10 mouse cellular contexts compared by ENCODE assay signal in genomic region chrX:11550164-11550851, GRCm38 (mm10).
DNase-seq lines count a peak whose midpoint lies in the region; ATAC-seq lines count a peak whose summit lies in the region.
"Had no signal": no experiment of that assay in that cellular context is flagged by ENCODE, and none has a peak within 500 bp of the region (broad histone marks: within the 10 kb centered on the region; RNA-seq: fewer than 3 reads in every experiment).

No protein-coding gene starts in this region.

- no peak overlapping the region for H3K27ac ChIP-seq in heart, embryonic 12.5 days (ENCODE audit: poor library complexity, severe bottlenecking)
- H3K27ac ChIP-seq in hindbrain, embryonic 16.5 days (ENCODE audit: low read depth, low read length) = no peak overlapping the region

- WGBS in heart, embryonic 12.5 days = 12% methylated on average over 12 of the region's 12 CpGs
- 30% methylated on average over 12 of the region's 12 CpGs for WGBS in hindbrain, embryonic 16.5 days

- H3K36me3 ChIP-seq in heart, embryonic 12.5 days = no peaks in the 10 kb centered on the region
- H3K36me3 ChIP-seq in hindbrain, embryonic 16.5 days (ENCODE audit: control insufficient read depth, insufficient read depth, low read length) = no peaks in the 10 kb centered on the region

- 0 out of 2 replicates have a peak, but pooled peaks cover 5% of the 10 kb centered on the region for H3K4me1 ChIP-seq in heart, embryonic 12.5 days (replicated peaks)
- peaks cover 8% of the 10 kb centered on the region for H3K4me1 ChIP-seq in hindbrain, embryonic 16.5 days (ENCODE audit: control insufficient read depth, insufficient read depth, low read depth, low read length)

- no peak overlapping the region for H3K9ac ChIP-seq in heart, embryonic 12.5 days
- H3K9ac ChIP-seq in hindbrain, embryonic 16.5 days (ENCODE audit: low read depth, low read length) = no peak overlapping the region

- peak overlapping the region; percentile 45 for H3K4me2 ChIP-seq in heart, embryonic 12.5 days
- no peak overlapping the region for H3K4me2 ChIP-seq in hindbrain, embryonic 16.5 days (ENCODE audit: low read length)

- peaks cover 44% of the 10 kb centered on the region for H3K27me3 ChIP-seq in heart, embryonic 12.5 days (replicated peaks)
- peaks cover 3% of the 10 kb centered on the region for H3K27me3 ChIP-seq in hindbrain, embryonic 16.5 days (replicated peaks; ENCODE audit: control insufficient read depth, insufficient read depth, low read length)

- H3K4me3 ChIP-seq in heart, embryonic 12.5 days = no peak overlapping the region
- no peak overlapping the region for H3K4me3 ChIP-seq in hindbrain, embryonic 16.5 days (ENCODE audit: low read length)
- H3K4me3 ChIP-seq: myocyte had no signal

- DNase-seq in heart, adult 8-10 months (ENCODE audit: low spot score) = no peak
- peak; percentile 41 for DNase-seq in right cerebral cortex, postnatal 4 days
- DNase-seq in right cerebral cortex, postnatal 36 days (ENCODE audit: low spot score in 2 of 2) = no peak
- no peak for DNase-seq in urinary bladder, postnatal 36 days (ENCODE audit: low spot score in 2 of 2)
- no peak for DNase-seq in ovary, postnatal 10 days (ENCODE audit: low spot score)
- DNase-seq in left cerebral cortex, postnatal 25 days (ENCODE audit: low spot score in 2 of 2) = no peak
- DNase-seq: gastrocnemius, postnatal 36 days had no signal

- 0 out of 2 replicates have a peak, but pooled peaks cover 4% of the 10 kb centered on the region for H3K9me3 ChIP-seq in heart, embryonic 12.5 days (replicated peaks)
- no peaks in the 10 kb centered on the region for H3K9me3 ChIP-seq in hindbrain, embryonic 16.5 days (ENCODE audit: control insufficient read depth, low read length)

- intact Hi-C loops in left cerebral cortex, postnatal 25 days (cut with DNase I) = no loop called here

- no peak for ATAC-seq in heart, embryonic 12.5 days (ENCODE audit: insufficient number of reproducible peaks, low FRiP score)
- peak; percentile 85 for ATAC-seq in hindbrain, embryonic 16.5 days
